Mouse (Mus musculus) natural killer cell, adult 2 months (primary cell): Measurements from ENCODE around the gene Iqcj.

Source experiments
- DNase-seq, 2 experiments: peaks; one replicate each; pipeline ENCODE4 v3.0.0; 2022; ENCODE audit warnings: low spot score in 2 of 2

Gene Iqcj

GRCm38 (mm10) chr3:67954459-67955065 is 62.5 kb downstream of the Iqcj start:
- DNase-seq = no peak

GRCm38 (mm10) chr3:67959672-67960071 is 67.7 kb downstream of the Iqcj start:
- no peak for DNase-seq

- DNase-seq = no peak
Observed at GRCm38 (mm10) chr3:67960133-67960532, 68.1 kb downstream of the Iqcj start.

GRCm38 (mm10) chr3:67960727-67961126 is 68.7 kb downstream of the Iqcj start:
- DNase-seq = no peak

GRCm38 (mm10) chr3:67961934-67962639 is 70.1 kb downstream of the Iqcj start:
- DNase-seq = no peak

- DNase-seq = no peak
Observed at GRCm38 (mm10) chr3:67974340-67974998, 82.4 kb downstream of the Iqcj start.

GRCm38 (mm10) chr3:67980006-67980405 is 88.0 kb downstream of the Iqcj start:
- DNase-seq = no peak

GRCm38 (mm10) chr3:67983329-67983728 is 91.3 kb downstream of the Iqcj start:
- DNase-seq = no peak

GRCm38 (mm10) chr3:68002415-68002814 is 110.4 kb downstream of the Iqcj start:
- no peak for DNase-seq

GRCm38 (mm10) chr3:68012342-68012741 is 120.3 kb downstream of the Iqcj start:
- DNase-seq = no peak

GRCm38 (mm10) chr3:68015786-68016185 is 123.8 kb downstream of the Iqcj start:
- no peak for DNase-seq

- no peak for DNase-seq
Observed at GRCm38 (mm10) chr3:68019401-68019800, 127.4 kb downstream of the Iqcj start.

- no peak for DNase-seq
Observed at GRCm38 (mm10) chr3:68036097-68036496, 144.1 kb downstream of the Iqcj start.

- DNase-seq = no peak
Observed at GRCm38 (mm10) chr3:68042951-68043350, 150.9 kb downstream of the Iqcj start.

GRCm38 (mm10) chr3:68045475-68046416 is 153.7 kb downstream of the Iqcj start:
- no peak for DNase-seq

- DNase-seq = no peak
Observed at GRCm38 (mm10) chr3:68053538-68053937, 161.5 kb downstream of the Iqcj start.

- DNase-seq = no peak
Observed at GRCm38 (mm10) chr3:68055071-68055470, 163.1 kb downstream of the Iqcj start.

GRCm38 (mm10) chr3:68056373-68057275 is 164.6 kb downstream of the Iqcj start:
- peak; percentile 23 to 45 for DNase-seq

GRCm38 (mm10) chr3:68059162-68059800 is 167.3 kb downstream of the Iqcj start:
- DNase-seq = no peak

GRCm38 (mm10) chr3:68064731-68065130 is 172.7 kb downstream of the Iqcj start, which contains the start of gene Schip1:
Gene Schip1 (plus strand): TSS chr3:68064802.
- no peak for DNase-seq
